Mouse (Mus musculus) ES-E14 (cell line): ENCODE data around the gene Evi2.

Experiments
- CHD2 ChIP-seq: IDR thresholded peaks from 2 replicates; pipeline ENCODE4 v1.6.1; 2014; ENCODE audit warnings: mild to moderate bottlenecking, low read depth, low read length, inconsistent platforms
- HCFC1 ChIP-seq: IDR thresholded peaks from 2 replicates; pipeline ENCODE4 v1.6.1; 2012; ENCODE audit warnings: low read length, inconsistent platforms, borderline replicate concordance; ENCODE audit not compliant: insufficient read depth
- ZC3H11A ChIP-seq: IDR thresholded peaks from 2 replicates; pipeline ENCODE4 v1.6.1; 2012; ENCODE audit warnings: low read depth, mild to moderate bottlenecking, inconsistent platforms, low read length, borderline replicate concordance
- ZNF384 ChIP-seq: IDR thresholded peaks from 2 replicates; pipeline ENCODE4 v1.6.1; 2012; ENCODE audit warnings: low read depth, low read length, inconsistent platforms

- TF ChIP-seq ZC3H11A: no peak
- TF ChIP-seq ZNF384: no peak
- TF ChIP-seq HCFC1: no peak
- TF ChIP-seq CHD2: no peak
Observed at GRCm38 (mm10) chr11:79568197-79568911, 38.0 kb upstream of the Evi2 start.
